In genomic region chr14:62226576-62227047, GRCm38 (mm10) we compare ENCODE assay signal across 8 mouse cellular contexts.
DNase-seq lines count a peak whose midpoint lies in the region; ATAC-seq and TF ChIP-seq lines count a peak whose summit lies in the region.

No protein-coding gene starts in this region.

- WGBS in lung, embryonic 14.5 days: 76% methylated on average over 11 of the region's 11 CpGs
- 22% methylated on average over 11 of the region's 11 CpGs for WGBS in forebrain, embryonic 13.5 days

- no peak overlapping the region for H3K4me3 ChIP-seq in lung, embryonic 14.5 days (ENCODE audit: low read depth, low read length)
- H3K4me3 ChIP-seq in forebrain, embryonic 13.5 days: no peak overlapping the region

- TF ChIP-seq CTCF in lung, embryonic 14.5 days (IDR thresholded peaks at IDR 0.05; ENCODE audit: low read depth): peak; percentile 55

- H3K27ac ChIP-seq in lung, embryonic 14.5 days (ENCODE audit: low read depth): no peak overlapping the region
- peak overlapping the region; percentile 85 for H3K27ac ChIP-seq in forebrain, embryonic 13.5 days

- no peaks in the 10 kb centered on the region for H3K4me1 ChIP-seq in lung, embryonic 14.5 days (ENCODE audit: insufficient read depth)
- peaks cover 20% of the 10 kb centered on the region for H3K4me1 ChIP-seq in forebrain, embryonic 13.5 days

- no peaks in the 10 kb centered on the region for H3K9me3 ChIP-seq in lung, embryonic 14.5 days (ENCODE audit: low read depth, low read length)
- no peaks in the 10 kb centered on the region for H3K9me3 ChIP-seq in forebrain, embryonic 13.5 days (replicated peaks)

- H3K9ac ChIP-seq in lung, embryonic 14.5 days: no peak overlapping the region
- 0 out of 2 replicates have a peak overlapping the region, but pooled peaks have one; percentile 13 for H3K9ac ChIP-seq in forebrain, embryonic 13.5 days

- H3K4me2 ChIP-seq in lung, embryonic 14.5 days: no peak overlapping the region
- peak overlapping the region; percentile 42 for H3K4me2 ChIP-seq in forebrain, embryonic 13.5 days

- DNase-seq in adrenal gland, postnatal 14 days: peak; percentile 11
- DNase-seq in adrenal gland, postnatal 4 days (ENCODE audit: low spot score in 2 of 2): no peak
- DNase-seq in lung, embryonic 14.5 days: peak; percentile 73
- DNase-seq in lung, adult 18-20 months: no peak
- peak; percentile 37 to 52 for DNase-seq in layer of hippocampus, postnatal 14 days (ENCODE audit: low spot score in 2 of 2)
- peak; percentile 29 for DNase-seq in right cerebral cortex, postnatal 25 days
- no peak for DNase-seq in cerebellum, adult 11 months

- no peak for ATAC-seq in lung, embryonic 14.5 days (ENCODE audit: insufficient read depth)
- peak; percentile 94 for ATAC-seq in forebrain, embryonic 13.5 days

- no peaks in the 10 kb centered on the region for H3K27me3 ChIP-seq in lung, embryonic 14.5 days (ENCODE audit: insufficient read depth, low read length)
- H3K27me3 ChIP-seq in forebrain, embryonic 13.5 days: no peaks in the 10 kb centered on the region

- no peaks in the 10 kb centered on the region for H3K36me3 ChIP-seq in lung, embryonic 14.5 days (ENCODE audit: insufficient read depth)
- no peaks in the 10 kb centered on the region for H3K36me3 ChIP-seq in forebrain, embryonic 13.5 days (ENCODE audit: poor library complexity, severe bottlenecking)

Comparison
In these comparisons a context has a peak if more than half of its experiments do, and no peak if none do; other contexts are left out.
1. DNase-seq: peak in adrenal gland, postnatal 14 days (single experiment), lung, embryonic 14.5 days (single experiment), layer of hippocampus, postnatal 14 days (2 of 2) and right cerebral cortex, postnatal 25 days (single experiment); none in adrenal gland, postnatal 4 days (0 of 2), lung, adult 18-20 months (0 of 2) and cerebellum, adult 11 months (single experiment).